Mouse (Mus musculus) stomach, embryonic 15.5 days (tissue): Measurements from ENCODE around the gene Irgq. TPM values are rescaled to one million over a fixed set of nuclear protein-coding genes. Genes with fewer than 3 reads are reported as not detected.
"Not testable (repeated sequence)": the region's sequence is repeated elsewhere in the genome, so short reads cannot be mapped to it uniquely, and the experiment has no call there.

Source experiments
- ATAC-seq: fragments of 200-750 bp; cut with Nextera tagmentation; 2 replicates; pipeline ENCODE4 v1.8.0; 2017; ENCODE audit warnings: low read depth, moderate number of reproducible peaks, moderate TSS enrichment; ENCODE audit not compliant: insufficient read depth, low FRiP score
- H3K27ac ChIP-seq: fragments of 300-500 bp; sonication (generic); 2 replicates; pipeline ENCODE4 v1.5.1; 2015; ENCODE audit warnings: mild to moderate bottlenecking, inconsistent platforms
- H3K27me3 ChIP-seq: fragments of 300-500 bp; sonication (generic); replicated peaks from 2 replicates; pipeline ENCODE4 v1.6.1; 2015; ENCODE audit warnings: inconsistent platforms
- H3K36me3 ChIP-seq: fragments of 300-500 bp; sonication (generic); 2 replicates; pipeline ENCODE4 v1.6.1; 2015; ENCODE audit warnings: inconsistent platforms
- H3K4me1 ChIP-seq: fragments of 300-500 bp; sonication (generic); 2 replicates; pipeline ENCODE4 v1.6.1; 2015; ENCODE audit warnings: inconsistent platforms
- H3K4me2 ChIP-seq: fragments of 300-500 bp; sonication (generic); 2 replicates; pipeline ENCODE4 v1.6.1; 2015; ENCODE audit warnings: mild to moderate bottlenecking, inconsistent platforms
- H3K4me3 ChIP-seq: fragments of 300-500 bp; sonication (generic); replicated peaks from 2 replicates; pipeline ENCODE4 v1.5.1; 2015; ENCODE audit warnings: inconsistent platforms
- H3K9ac ChIP-seq: fragments of 300-500 bp; sonication (generic); 2 replicates; pipeline ENCODE4 v1.6.1; 2015; ENCODE audit warnings: inconsistent platforms
- H3K9me3 ChIP-seq: fragments of 300-500 bp; sonication (generic); 2 replicates; pipeline ENCODE4 v1.6.1; 2016; ENCODE audit warnings: inconsistent platforms
- WGBS: fragments of 180-500 bp; shearing (Covaris S2); methylation state at CpG from one replicate; pipeline ENCODE4 v1.1.7; 2015; 5-methylcytosine and 5-hydroxymethylcytosine counted together
- polyA plus RNA-seq: library from polyadenylated mRNA; unstranded; fragments of >200 nt; fragmentation: Nextera tagmentation; extraction: Ambion mirVana; gene quantifications from 2 replicates; pipeline ENCODE4 v1.2.1, GENCODE M21; 2015

Irgq gene
- 7.6 and 8.2 TPM in 2 replicates for polyA plus RNA-seq

DNA sequence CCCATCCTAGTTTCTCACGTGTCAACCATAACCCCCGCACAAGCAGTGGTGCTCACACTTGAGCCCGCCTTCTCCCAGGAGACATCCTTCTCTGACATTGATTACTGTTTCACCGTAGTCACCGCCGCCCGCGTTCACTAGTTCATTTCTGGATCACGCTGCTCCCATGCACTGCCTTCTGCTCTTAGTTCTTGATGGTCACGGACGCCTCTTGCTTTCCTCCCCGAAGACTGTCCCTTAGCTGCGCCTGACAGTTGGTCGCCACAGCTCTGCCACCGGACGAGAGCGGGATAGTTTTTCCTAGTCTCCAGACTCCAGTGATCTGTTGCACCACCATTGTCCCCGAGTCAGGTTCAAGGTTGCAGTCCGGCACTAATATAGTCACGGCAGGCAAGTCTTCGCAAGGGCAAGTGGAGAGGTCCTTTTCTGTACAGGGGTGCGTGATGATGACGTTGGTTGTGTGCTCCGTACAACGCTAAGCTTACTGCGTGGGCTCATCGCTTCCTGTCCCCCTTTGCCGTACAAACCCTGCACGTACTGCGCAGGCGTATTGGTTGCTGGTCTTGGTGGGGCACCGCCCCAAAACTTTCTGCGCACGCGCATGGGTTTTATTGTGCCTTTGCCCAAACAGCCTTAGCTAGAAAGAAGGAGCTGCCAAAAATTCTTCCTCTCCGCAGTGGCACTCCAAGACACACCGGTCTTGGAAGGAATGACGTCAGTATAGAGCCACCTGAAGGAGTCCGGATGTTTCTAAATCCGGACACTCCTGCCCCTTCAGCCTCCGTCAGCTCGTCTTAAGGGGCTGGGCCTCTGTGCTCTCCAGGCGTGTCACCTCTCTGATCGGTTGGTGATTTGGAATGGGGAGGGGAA is at the start of gene Irgq:
Gene Irgq, plus strand, starts transcription at position 628 of the 870 bp plus-strand sequence.
- under 1% methylated on average over 44 of the region's 44 CpGs for WGBS
- ATAC-seq: peak; percentile 93
- H3K9me3 ChIP-seq: no peaks in the 10 kb centered on the region

GRCm38 (mm10) chr7:24480986-24481473 is 49.5 kb upstream of the Irgq start:
- peak overlapping the region; percentile 63 for H3K4me3 ChIP-seq
- H3K27me3 ChIP-seq: 0 out of 2 replicates have a peak, but pooled peaks cover 5% of the 10 kb centered on the region
- H3K9ac ChIP-seq: peak overlapping the region; percentile 20; the same call in 1 of the 2 replicates
- no peak overlapping the region for H3K27ac ChIP-seq
- H3K9me3 ChIP-seq: no peaks in the 10 kb centered on the region
- 14% methylated on average over 14 of the region's 14 CpGs for WGBS
- no peaks in the 10 kb centered on the region for H3K36me3 ChIP-seq
- ATAC-seq: peak; percentile 24; the same call in 1 of the 2 replicates
- peaks cover 10% of the 10 kb centered on the region for H3K4me1 ChIP-seq
- peak overlapping the region; percentile 99 for H3K4me2 ChIP-seq

More for the DNA sequence above, at the start of gene Irgq:
- peaks cover 11% of the 10 kb centered on the region for H3K36me3 ChIP-seq
- H3K4me3 ChIP-seq: peak within 1 kb of the TSS; percentile 57
- H3K4me2 ChIP-seq: peak within 1 kb of the TSS; percentile 93
- H3K27me3 ChIP-seq: no peaks in the 10 kb centered on the region
- H3K4me1 ChIP-seq: peaks cover 23% of the 10 kb centered on the region
- peak within 1 kb of the TSS; percentile 70 for H3K9ac ChIP-seq
- H3K27ac ChIP-seq: peak within 1 kb of the TSS; percentile 92

GRCm38 (mm10) chr7:24481474-24482207 is 48.8 kb upstream of the Irgq start, which contains the start of gene Cadm4:
Cadm4 (plus strand) TSS chr7:24482023.
- Histone ChIP-seq H3K4me3 (peak within 1 kb of the TSS; percentile 63), H3K27ac (no peak within 1 kb of the TSS), H3K9ac (peak within 1 kb of the TSS; percentile 20), H3K4me1 (peaks cover 13% of the 10 kb centered on the region), H3K9me3 (no peaks in the 10 kb centered on the region), H3K27me3 (0 out of 2 replicates have a peak, but pooled peaks cover 5% of the 10 kb centered on the region), H3K36me3 (no peaks in the 10 kb centered on the region), H3K4me2 (peak within 1 kb of the TSS; percentile 99)
- ATAC-seq: peak; percentile 79
- WGBS: under 1% methylated on average over 72 of the region's 83 CpGs

DNA sequence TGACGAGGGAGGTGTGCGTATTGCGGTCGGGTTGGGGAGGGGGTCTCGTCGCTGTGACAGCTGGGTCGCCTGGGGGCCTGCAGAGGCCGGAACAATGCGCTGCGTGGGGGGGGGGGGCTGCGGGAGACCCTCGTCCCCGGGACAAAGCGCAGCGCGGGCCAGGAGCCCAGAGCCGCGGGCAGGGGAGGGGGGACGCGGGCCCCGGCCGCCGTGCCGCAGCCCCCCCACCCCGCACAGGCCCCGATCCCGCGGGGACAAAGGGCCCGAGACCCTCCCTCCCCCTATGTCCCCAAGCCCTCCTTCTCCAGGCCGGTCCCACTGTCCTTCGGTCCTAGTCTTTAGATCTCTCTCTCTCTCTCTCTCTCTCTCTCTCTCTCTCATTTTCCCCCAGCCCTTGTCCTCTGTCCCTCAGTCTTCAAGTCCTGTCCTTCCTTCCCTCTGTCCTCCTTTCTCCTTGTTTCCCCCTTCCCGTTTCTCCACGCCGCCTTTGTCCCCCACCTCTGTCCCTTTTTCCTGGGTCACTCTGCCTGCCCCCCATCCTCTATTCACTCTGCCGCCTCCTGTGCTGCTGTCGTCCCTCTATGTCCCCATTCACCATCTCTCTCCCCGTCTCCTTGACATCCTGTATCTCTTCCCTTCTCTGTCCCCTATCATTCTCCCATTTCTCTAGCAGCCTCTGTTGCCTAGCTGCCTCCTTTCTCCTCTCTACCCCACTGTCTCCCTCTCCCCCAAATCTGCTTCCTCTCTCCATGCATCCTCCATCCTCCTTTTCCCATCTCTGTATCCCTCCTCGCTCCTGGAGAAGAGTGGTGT is 48.1 kb upstream of the Irgq start:
- H3K27me3 ChIP-seq: 0 out of 2 replicates have a peak, but pooled peaks cover 5% of the 10 kb centered on the region
- peak overlapping the region; percentile 20; the same call in 1 of the 2 replicates for H3K9ac ChIP-seq
- H3K4me2 ChIP-seq: peak overlapping the region; percentile 99
- no peak; the same call in 1 of the 2 replicates for ATAC-seq
- H3K4me1 ChIP-seq: peaks cover 19% of the 10 kb centered on the region
- WGBS: 9% methylated on average over 12 of the region's 38 CpGs
- H3K36me3 ChIP-seq: no peaks in the 10 kb centered on the region
- H3K27ac ChIP-seq: no peak overlapping the region
- H3K4me3 ChIP-seq: peak overlapping the region; percentile 63
- no peaks in the 10 kb centered on the region for H3K9me3 ChIP-seq

- H3K27ac ChIP-seq, ATAC-seq, H3K27me3 ChIP-seq, H3K4me3 ChIP-seq, H3K9me3 ChIP-seq, H3K4me2 ChIP-seq, H3K36me3 ChIP-seq, H3K9ac ChIP-seq: not testable (repeated sequence)
- 55% methylated on average over 6 of the region's 6 CpGs for WGBS
- H3K4me1 ChIP-seq: peaks cover 19% of the 10 kb centered on the region
Measured at GRCm38 (mm10) chr7:24483291-24483690, 47.2 kb upstream of the Irgq start.

DNA sequence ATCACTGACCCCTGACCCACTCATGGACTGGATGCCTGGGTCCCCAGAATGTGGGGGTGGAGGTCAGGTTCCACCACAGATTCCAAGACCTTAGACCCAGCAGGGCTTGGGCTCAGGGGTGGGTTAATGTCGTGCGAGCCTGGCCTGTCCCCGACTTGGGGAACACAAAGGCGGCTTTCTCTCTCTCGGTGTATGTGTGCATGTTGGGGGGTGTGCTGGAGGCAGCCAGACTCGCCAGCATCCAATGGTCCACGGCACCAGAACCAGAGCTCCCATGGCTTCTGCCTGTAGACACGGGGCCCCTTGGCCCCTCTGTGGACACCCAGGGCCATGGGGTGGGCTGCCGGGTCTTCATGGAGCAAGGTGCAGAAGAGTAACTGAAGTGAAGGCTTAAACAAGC is 45.0 kb upstream of the Irgq start:
- Histone ChIP-seq H3K27me3 (0 out of 2 replicates have a peak, but pooled peaks cover 5% of the 10 kb centered on the region), H3K4me3 (no peak overlapping the region), H3K9ac (no peak overlapping the region), H3K4me2 (no peak overlapping the region), H3K9me3 (no peaks in the 10 kb centered on the region), H3K36me3 (no peaks in the 10 kb centered on the region), H3K4me1 (peaks cover 19% of the 10 kb centered on the region), H3K27ac (no peak overlapping the region)
- WGBS: 82% methylated on average over 9 of the region's 9 CpGs
- ATAC-seq: no peak

DNA sequence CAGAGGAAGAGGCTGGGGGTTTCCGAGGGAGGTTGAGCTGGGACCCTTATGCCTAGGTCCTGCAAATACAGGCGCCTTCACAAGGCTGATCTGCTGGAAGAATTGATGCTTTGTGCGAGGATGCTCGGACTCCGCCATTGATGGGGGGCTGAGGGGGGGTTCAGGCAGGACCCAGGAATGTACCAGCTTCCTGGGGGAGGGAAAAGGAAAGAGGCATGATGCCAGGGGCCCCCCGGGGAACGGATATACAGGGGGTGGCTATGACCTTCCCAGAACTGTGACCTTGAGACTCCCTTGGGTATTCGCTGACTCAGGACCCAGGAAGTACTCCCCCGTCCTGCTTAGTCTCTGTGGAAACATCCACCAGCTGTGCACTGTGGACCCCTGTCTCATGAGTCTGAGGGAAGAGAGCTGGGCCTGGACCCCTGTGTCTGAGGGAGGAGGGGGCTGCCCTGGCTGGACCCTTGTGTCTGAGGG is 43.8 kb upstream of the Irgq start:
- Histone ChIP-seq H3K27ac (no peak overlapping the region), H3K36me3 (no peaks in the 10 kb centered on the region), H3K4me1 (peaks cover 9% of the 10 kb centered on the region; the same call in 1 of the 2 replicates), H3K27me3 (0 out of 2 replicates have a peak, but pooled peaks cover 5% of the 10 kb centered on the region), H3K9me3 (no peaks in the 10 kb centered on the region), H3K4me2 (no peak overlapping the region), H3K9ac (no peak overlapping the region), H3K4me3 (no peak overlapping the region)
- peak; percentile 44; the same call in 1 of the 2 replicates for ATAC-seq
- WGBS: 42% methylated on average over 9 of the region's 9 CpGs

DNA sequence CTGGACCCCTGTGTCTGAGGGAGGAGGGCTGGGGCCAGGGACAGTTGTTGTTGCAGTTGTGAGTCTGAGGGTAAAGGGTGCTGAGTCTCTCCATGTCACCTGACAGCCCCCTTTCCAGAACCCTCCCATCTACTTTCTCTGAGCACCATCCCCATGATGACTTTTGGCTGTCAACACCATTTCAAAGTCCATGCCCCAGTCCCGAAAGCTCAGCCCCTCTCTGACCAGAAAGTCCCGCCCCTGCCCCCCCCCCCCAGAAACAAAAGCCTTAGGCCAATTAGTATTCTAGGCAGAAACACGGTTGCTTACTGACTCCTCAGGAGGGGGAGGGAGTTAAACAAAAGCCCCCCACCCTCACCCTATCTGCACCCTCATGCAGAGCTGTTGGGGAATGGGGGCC is 43.1 kb upstream of the Irgq start:
- Histone ChIP-seq H3K4me2 (no peak overlapping the region), H3K27me3 (0 out of 2 replicates have a peak, but pooled peaks cover 5% of the 10 kb centered on the region), H3K4me1 (peaks cover 9% of the 10 kb centered on the region; the same call in 1 of the 2 replicates), H3K9me3 (no peaks in the 10 kb centered on the region), H3K9ac (no peak overlapping the region), H3K36me3 (no peaks in the 10 kb centered on the region), H3K4me3 (no peak overlapping the region), H3K27ac (no peak overlapping the region)
- WGBS: 50% methylated on average over 3 of the region's 3 CpGs
- ATAC-seq: no peak

DNA sequence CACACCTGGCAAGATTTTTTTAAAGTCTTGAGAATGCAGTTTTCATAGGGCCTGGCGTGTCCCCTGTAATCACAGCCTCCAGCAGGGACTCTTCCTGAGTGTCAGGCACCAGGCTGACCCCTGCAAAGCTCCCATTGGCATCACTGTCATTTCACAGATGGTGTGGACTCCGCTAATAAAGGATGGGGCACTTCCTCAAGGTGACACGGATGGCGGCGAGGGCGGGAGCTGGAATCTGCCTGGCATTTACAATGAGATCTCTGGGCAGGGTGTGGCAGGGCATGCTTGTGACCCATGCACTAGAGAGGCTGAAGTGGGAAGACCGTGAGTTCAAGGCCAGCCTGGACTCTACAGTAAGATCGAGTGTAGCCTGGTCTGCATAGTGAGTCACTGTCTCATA is 42.2 kb upstream of the Irgq start:
- Histone ChIP-seq H3K9ac (no peak overlapping the region), H3K27me3 (no peaks in the 10 kb centered on the region), H3K4me3 (no peak overlapping the region), H3K27ac (no peak overlapping the region), H3K36me3 (no peaks in the 10 kb centered on the region), H3K9me3 (no peaks in the 10 kb centered on the region), H3K4me1 (peaks cover 9% of the 10 kb centered on the region; the same call in 1 of the 2 replicates), H3K4me2 (no peak overlapping the region)
- WGBS: 87% methylated on average over 8 of the region's 8 CpGs
- ATAC-seq: no peak

DNA sequence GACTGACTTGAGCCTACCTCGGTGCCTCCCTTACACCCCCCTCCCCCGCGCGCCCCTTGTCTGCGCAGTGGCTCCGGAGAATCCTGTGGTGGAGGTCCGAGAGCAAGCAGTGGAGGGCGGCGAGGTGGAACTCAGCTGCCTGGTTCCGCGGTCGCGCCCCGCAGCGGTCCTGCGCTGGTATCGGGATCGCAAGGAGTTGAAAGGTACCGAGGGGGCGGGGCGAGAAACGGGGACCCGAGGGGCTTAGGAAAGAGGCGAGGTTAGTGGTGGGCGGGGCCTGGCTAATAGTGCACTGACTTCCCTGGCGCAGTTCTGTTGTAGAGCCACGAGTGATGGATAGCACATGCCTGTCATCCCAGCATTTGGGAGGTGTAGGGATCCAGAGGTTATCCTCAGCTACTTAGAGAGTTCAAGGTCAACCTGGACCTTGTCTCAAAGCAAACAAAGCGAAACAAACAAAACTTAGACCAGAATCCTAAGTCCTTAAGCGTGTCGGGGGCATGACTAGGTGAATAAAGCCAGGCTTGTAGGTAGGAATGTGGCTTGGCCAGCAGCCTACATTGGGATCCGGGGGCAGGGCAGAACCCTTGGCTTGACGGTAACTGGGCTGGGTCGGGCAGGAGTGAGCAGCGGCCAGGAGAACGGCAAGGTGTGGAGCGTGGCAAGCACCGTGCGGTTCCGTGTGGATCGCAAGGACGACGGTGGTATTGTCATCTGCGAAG is 30.5 kb upstream of the Irgq start:
- Histone ChIP-seq H3K4me1 (peaks cover 18% of the 10 kb centered on the region; the same call in 1 of the 2 replicates), H3K4me3 (peak overlapping the region; percentile 33), H3K36me3 (no peaks in the 10 kb centered on the region), H3K9me3 (no peaks in the 10 kb centered on the region), H3K27me3 (peaks cover 19% of the 10 kb centered on the region), H3K4me2 (peak overlapping the region; percentile 64), H3K9ac (no peak overlapping the region), H3K27ac (no peak overlapping the region)
- 11% methylated on average over 43 of the region's 43 CpGs for WGBS
- ATAC-seq: no peak; the same call in 1 of the 2 replicates
